Mouse (Mus musculus): ENCODE results near the gene Adamts9.

DNA sequence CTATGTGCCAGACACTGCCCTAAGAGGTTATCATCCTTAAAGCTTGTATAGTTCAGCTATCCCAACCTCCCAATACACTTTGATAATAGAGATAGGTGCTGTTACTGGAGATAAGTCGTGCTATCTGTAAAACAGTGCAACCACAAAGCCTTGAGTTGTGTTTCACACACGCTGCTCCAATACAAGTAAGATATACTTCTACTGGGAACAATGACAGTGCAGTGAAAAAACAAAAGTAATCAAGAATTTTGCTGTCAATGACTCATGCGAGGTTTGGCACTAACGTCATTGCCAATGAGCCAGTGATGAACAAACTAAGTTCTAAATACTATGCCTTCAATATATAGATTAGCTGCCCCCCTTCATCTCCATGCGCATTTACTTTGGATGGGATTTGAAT is 116.7 kb downstream of the Adamts9 start:
- TF ChIP-seq CTCF (IDR thresholded peaks at IDR 0.05; ENCODE audit: low read depth): no peak
- no peak for TF ChIP-seq EP300 (IDR thresholded peaks at IDR 0.05; ENCODE audit: low read depth)

All from heart, postnatal 0 days (tissue).